Mouse (Mus musculus) ES-Bruce4 (cell line): ENCODE measurements at regions not wholly inside any gene's neighbourhood (a gene's known extent, or its start where the extent isn't known, plus 50 kb on each side); places are given as distances from the start of the nearest gene placed in this dataset.

Experiments used
- H3K27ac ChIP-seq: 2 replicates; pipeline ENCODE4 v1.5.1; 2012; ENCODE audit warnings: low read length, inconsistent platforms; ENCODE audit not compliant: insufficient read depth
- H3K27me3 ChIP-seq: 2 replicates; pipeline ENCODE4 v1.6.1; 2012; ENCODE audit warnings: mild to moderate bottlenecking, low read length, inconsistent platforms; ENCODE audit not compliant: control insufficient read depth, poor library complexity, insufficient read depth, severe bottlenecking
- H3K36me3 ChIP-seq: 2 replicates; pipeline ENCODE4 v1.6.1; 2012; ENCODE audit warnings: inconsistent platforms, mild to moderate bottlenecking, low read length, moderate library complexity; ENCODE audit not compliant: control insufficient read depth, poor library complexity, insufficient read depth, severe bottlenecking
- H3K4me1 ChIP-seq: one replicate; pipeline ENCODE4 v1.8.1; 2011; ENCODE audit warnings: low read length; ENCODE audit not compliant: control insufficient read depth, insufficient read depth
- H3K4me3 ChIP-seq: 2 replicates; pipeline ENCODE4 v1.5.1; 2011; ENCODE audit warnings: low read depth, mild to moderate bottlenecking, low read length
- H3K9ac ChIP-seq: 2 replicates; pipeline ENCODE4 v1.6.1; 2012; ENCODE audit warnings: low read depth, mild to moderate bottlenecking, inconsistent platforms; ENCODE audit not compliant: poor library complexity, severe bottlenecking
- H3K9me3 ChIP-seq: replicated peaks from 2 replicates; pipeline ENCODE4 v1.6.1; 2012; ENCODE audit warnings: mild to moderate bottlenecking, low read length, inconsistent platforms; ENCODE audit not compliant: control insufficient read depth, poor library complexity, insufficient read depth, severe bottlenecking
- CTCF ChIP-seq: IDR thresholded peaks from one replicate; pipeline ENCODE4 v1.8.1; 2011; ENCODE audit warnings: low read depth, low read length
- EP300 ChIP-seq: IDR thresholded peaks from 2 replicates; pipeline ENCODE4 v1.6.1; 2011; ENCODE audit warnings: low read depth, low read length; ENCODE audit not compliant: insufficient read depth
- POLR2A ChIP-seq: IDR thresholded peaks from one replicate; pipeline ENCODE4 v1.8.1; 2011; ENCODE audit warnings: low read length; ENCODE audit not compliant: insufficient read depth

GRCm38 (mm10) chr16:12798523-12798922, 311.0 kb upstream of the Ercc4 start:
- Histone ChIP-seq H3K9me3 (no peaks in the 10 kb centered on the region), H3K4me1 (no peaks in the 10 kb centered on the region)
- TF ChIP-seq POLR2A (no peak), CTCF (no peak), EP300 (no peak)

GRCm38 (mm10) chr16:12800181-12800580, 309.3 kb upstream of the Ercc4 start:
- no peaks in the 10 kb centered on the region for H3K27me3 ChIP-seq
- H3K9me3 ChIP-seq: no peaks in the 10 kb centered on the region
- no peaks in the 10 kb centered on the region for H3K36me3 ChIP-seq
- no peak overlapping the region for H3K27ac ChIP-seq
- H3K4me3 ChIP-seq: no peak overlapping the region
- no peak for TF ChIP-seq EP300
- no peak for TF ChIP-seq CTCF
- TF ChIP-seq POLR2A: no peak
- H3K9ac ChIP-seq: no peak overlapping the region
- no peaks in the 10 kb centered on the region for H3K4me1 ChIP-seq

More at GRCm38 (mm10) chr16:12798523-12798922, 311.0 kb upstream of the Ercc4 start:
- Histone ChIP-seq H3K27me3 (no peaks in the 10 kb centered on the region), H3K9ac (no peak overlapping the region), H3K27ac (no peak overlapping the region), H3K36me3 (no peaks in the 10 kb centered on the region), H3K4me3 (no peak overlapping the region)

- H3K27me3 ChIP-seq: no peaks in the 10 kb centered on the region
Observed at GRCm38 (mm10) chr16:12802651-12803050, 306.8 kb upstream of the Ercc4 start.

GRCm38 (mm10) chr16:12807351-12807871, 302.1 kb upstream of the Ercc4 start:
- TF ChIP-seq POLR2A: no peak
- TF ChIP-seq EP300: no peak
- TF ChIP-seq CTCF: no peak
- Histone ChIP-seq H3K4me3 (no peak overlapping the region), H3K27ac (no peak overlapping the region; the same call in 1 of the 2 replicates), H3K9ac (no peak overlapping the region), H3K36me3 (no peaks in the 10 kb centered on the region), H3K9me3 (no peaks in the 10 kb centered on the region), H3K4me1 (peaks cover 2% of the 10 kb centered on the region), H3K27me3 (no peaks in the 10 kb centered on the region)

More at GRCm38 (mm10) chr16:12802651-12803050, 306.8 kb upstream of the Ercc4 start:
- Histone ChIP-seq H3K4me1 (peaks cover 2% of the 10 kb centered on the region), H3K36me3 (no peaks in the 10 kb centered on the region), H3K27ac (no peak overlapping the region), H3K9ac (no peak overlapping the region), H3K9me3 (no peaks in the 10 kb centered on the region), H3K4me3 (no peak overlapping the region)
- no peak for TF ChIP-seq POLR2A
- no peak for TF ChIP-seq CTCF
- no peak for TF ChIP-seq EP300

GRCm38 (mm10) chr16:12811088-12811487, 298.4 kb upstream of the Ercc4 start:
- Histone ChIP-seq H3K4me3 (no peak overlapping the region), H3K9ac (no peak overlapping the region), H3K27me3 (no peaks in the 10 kb centered on the region), H3K27ac (no peak overlapping the region), H3K9me3 (no peaks in the 10 kb centered on the region), H3K36me3 (no peaks in the 10 kb centered on the region), H3K4me1 (peaks cover 2% of the 10 kb centered on the region)
- TF ChIP-seq POLR2A (no peak), CTCF (no peak), EP300 (no peak)

- no peaks in the 10 kb centered on the region for H3K4me1 ChIP-seq
- no peak overlapping the region for H3K9ac ChIP-seq
- no peaks in the 10 kb centered on the region for H3K27me3 ChIP-seq
- no peaks in the 10 kb centered on the region for H3K9me3 ChIP-seq
- no peaks in the 10 kb centered on the region for H3K36me3 ChIP-seq
- no peak overlapping the region for H3K4me3 ChIP-seq
- TF ChIP-seq POLR2A (no peak), EP300 (no peak), CTCF (no peak)
- H3K27ac ChIP-seq: no peak overlapping the region
Observed at GRCm38 (mm10) chr16:12824646-12825045, 284.8 kb upstream of the Ercc4 start.
